Mouse (Mus musculus): ENCODE data around the gene Trappc4.

- no peak for TF ChIP-seq CTCF (IDR thresholded peaks at IDR 0.05; ENCODE audit: low read depth, low read length)
- no peak for TF ChIP-seq POLR2A (IDR thresholded peaks at IDR 0.05; ENCODE audit: extremely low read depth, insufficient read depth, low read length)
Measured at GRCm38 (mm10) chr9:44378153-44378730, 29.2 kb downstream of the Trappc4 start.

All from liver, adult 2 months (tissue).